Mouse (Mus musculus) forebrain, postnatal 0 days (tissue): ENCODE measurements at regions not wholly inside any gene's neighbourhood (a gene's known extent, or its start where the extent isn't known, plus 50 kb on each side); places are given as distances from the start of the nearest gene placed in this dataset.
A peak's percentile ranks its signal among the peaks of the same experiment; 100 is the strongest.

Experiments used
- ATAC-seq: fragments of 200-750 bp; cut with Nextera tagmentation; 2 replicates; pipeline ENCODE4 v1.8.0; 2017; ENCODE audit warnings: mild to moderate bottlenecking, moderate library complexity
- DNase-seq: peaks from one replicate; pipeline ENCODE4 v3.0.0-alpha.2; 2015
- H3K27ac ChIP-seq: fragments of 300-500 bp; sonication (generic); 2 replicates; pipeline ENCODE4 v1.5.1; 2014; ENCODE audit warnings: low read depth, mild to moderate bottlenecking, antibody characterized with exemption, low read length, moderate library complexity, mixed read lengths
- H3K27me3 ChIP-seq: fragments of 300-500 bp; sonication (generic); 2 replicates; pipeline ENCODE4 v1.6.1; 2014; ENCODE audit warnings: mild to moderate bottlenecking, low read length, mixed read lengths; ENCODE audit not compliant: insufficient read depth
- H3K36me3 ChIP-seq: fragments of 300-500 bp; sonication (generic); 2 replicates; pipeline ENCODE4 v1.6.1; 2014; ENCODE audit warnings: mild to moderate bottlenecking, moderate library complexity; ENCODE audit not compliant: insufficient read depth
- H3K4me1 ChIP-seq: fragments of 300-500 bp; sonication (generic); 2 replicates; pipeline ENCODE4 v1.6.1; 2014; ENCODE audit warnings: antibody characterized with exemption; ENCODE audit not compliant: insufficient read depth
- H3K4me2 ChIP-seq: fragments of 300-500 bp; sonication (generic); 2 replicates; pipeline ENCODE4 v1.6.1; 2014; ENCODE audit warnings: low read depth, mild to moderate bottlenecking, moderate library complexity
- H3K4me3 ChIP-seq: fragments of 300-500 bp; sonication (generic); 2 replicates; pipeline ENCODE4 v1.5.1; 2014; ENCODE audit warnings: low read depth, low read length, mixed read lengths
- H3K9ac ChIP-seq: fragments of 300-500 bp; sonication (generic); 2 replicates; pipeline ENCODE4 v1.6.1; 2014; ENCODE audit warnings: mild to moderate bottlenecking
- H3K9me3 ChIP-seq: fragments of 300-500 bp; sonication (generic); 2 replicates; pipeline ENCODE4 v1.6.1; 2016; ENCODE audit warnings: low read length
- CTCF ChIP-seq: sonication (generic); IDR thresholded peaks from 2 replicates; pipeline ENCODE4 v1.5.1; 2016; ENCODE audit warnings: antibody characterized with exemption, control low read depth, low read depth
- WGBS: fragments of 180-500 bp; shearing (Covaris S2); extraction: QIAGEN DNeasy Blood & Tissue Kit; methylation state at CpG from one replicate; pipeline ENCODE4 v1.1.7; 2014; 5-methylcytosine and 5-hydroxymethylcytosine counted together

DNA sequence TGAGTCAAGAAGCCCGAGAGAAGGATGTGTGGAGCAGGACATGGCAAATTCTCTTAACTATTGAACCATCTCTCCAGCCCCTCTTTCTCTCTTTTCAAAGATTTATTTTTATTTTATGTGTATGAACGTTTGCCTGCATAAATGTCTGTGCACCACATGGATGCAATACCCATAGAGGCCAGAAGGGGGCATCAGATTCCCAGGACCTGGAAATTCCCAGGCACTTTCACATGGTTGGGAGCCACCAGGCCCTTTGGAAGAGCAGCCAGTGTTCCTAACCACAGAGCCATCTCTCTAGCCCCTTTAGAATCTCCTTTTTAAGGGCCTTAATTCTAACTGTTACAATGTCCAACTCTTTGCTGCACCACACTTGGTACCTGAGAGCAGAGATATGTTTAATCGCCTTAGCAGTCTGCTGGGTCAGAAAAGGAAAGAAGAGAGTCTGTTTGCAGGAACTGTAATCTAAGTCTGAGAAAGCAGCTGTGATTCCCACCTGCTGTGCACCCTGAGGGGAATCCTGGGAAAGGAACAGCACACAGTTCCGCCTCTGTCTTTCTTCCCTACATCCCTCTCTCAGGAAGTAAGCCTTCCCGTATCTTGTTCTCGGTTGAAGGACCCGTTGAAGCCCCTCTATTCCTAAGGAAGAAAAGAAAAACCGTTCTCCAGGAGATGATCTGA, 186.8 kb downstream of the Katnal1 start:
- no peak for DNase-seq
- Histone ChIP-seq H3K4me1 (no peaks in the 10 kb centered on the region), H3K4me3 (no peak overlapping the region), H3K9me3 (no peaks in the 10 kb centered on the region), H3K9ac (no peak overlapping the region), H3K27me3 (no peaks in the 10 kb centered on the region), H3K4me2 (no peak overlapping the region), H3K36me3 (no peaks in the 10 kb centered on the region), H3K27ac (no peak overlapping the region)
- 91% methylated on average over 8 of the region's 8 CpGs for WGBS
- no peak for ATAC-seq
- TF ChIP-seq CTCF, result peak; percentile 38

DNA sequence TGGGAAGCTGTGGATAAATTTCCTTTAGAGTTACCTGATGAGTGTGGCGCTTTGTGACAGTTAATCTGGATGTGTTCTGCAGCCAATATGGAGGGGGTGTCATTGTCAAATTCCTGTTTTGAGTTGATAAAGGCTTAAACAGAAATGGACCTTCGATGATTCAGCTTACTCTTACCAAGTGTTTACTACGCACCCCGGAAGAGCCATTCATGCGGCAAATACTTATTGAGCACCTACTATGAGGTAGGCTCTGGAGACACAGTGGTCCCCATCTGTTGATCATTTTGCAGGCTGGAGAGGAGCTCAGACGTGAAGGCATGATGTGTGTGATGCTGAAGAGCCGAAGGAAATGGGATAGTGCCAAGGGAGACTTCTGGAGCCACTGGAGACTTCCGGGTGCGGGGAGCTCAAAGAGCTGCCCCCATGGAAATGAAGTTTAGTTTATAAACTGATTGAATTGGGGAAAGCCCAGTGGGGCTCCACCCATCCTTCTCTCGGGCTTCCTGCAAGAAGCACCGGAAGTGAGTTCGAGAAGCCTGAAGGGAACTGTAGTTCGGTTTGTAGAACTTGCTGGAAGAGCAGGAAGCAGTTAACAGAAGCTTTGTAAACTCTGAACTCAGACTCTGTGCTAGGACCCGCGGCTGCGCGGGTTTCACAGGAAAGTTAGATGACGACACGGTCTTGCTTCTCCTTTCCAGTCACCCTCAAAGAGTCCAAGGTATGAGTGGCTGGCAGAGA, 187.7 kb downstream of the Katnal1 start:
- no peak for DNase-seq
- no peaks in the 10 kb centered on the region for H3K4me1 ChIP-seq
- no peak overlapping the region for H3K27ac ChIP-seq
- H3K4me2 ChIP-seq, result no peak overlapping the region
- H3K9ac ChIP-seq, result no peak overlapping the region
- ATAC-seq, result no peak
- WGBS, result 81% methylated on average over 19 of the region's 19 CpGs
- H3K4me3 ChIP-seq, result no peak overlapping the region
- TF ChIP-seq CTCF, result no peak
- H3K9me3 ChIP-seq, result no peaks in the 10 kb centered on the region
- H3K36me3 ChIP-seq, result no peaks in the 10 kb centered on the region
- H3K27me3 ChIP-seq, result no peaks in the 10 kb centered on the region

DNA sequence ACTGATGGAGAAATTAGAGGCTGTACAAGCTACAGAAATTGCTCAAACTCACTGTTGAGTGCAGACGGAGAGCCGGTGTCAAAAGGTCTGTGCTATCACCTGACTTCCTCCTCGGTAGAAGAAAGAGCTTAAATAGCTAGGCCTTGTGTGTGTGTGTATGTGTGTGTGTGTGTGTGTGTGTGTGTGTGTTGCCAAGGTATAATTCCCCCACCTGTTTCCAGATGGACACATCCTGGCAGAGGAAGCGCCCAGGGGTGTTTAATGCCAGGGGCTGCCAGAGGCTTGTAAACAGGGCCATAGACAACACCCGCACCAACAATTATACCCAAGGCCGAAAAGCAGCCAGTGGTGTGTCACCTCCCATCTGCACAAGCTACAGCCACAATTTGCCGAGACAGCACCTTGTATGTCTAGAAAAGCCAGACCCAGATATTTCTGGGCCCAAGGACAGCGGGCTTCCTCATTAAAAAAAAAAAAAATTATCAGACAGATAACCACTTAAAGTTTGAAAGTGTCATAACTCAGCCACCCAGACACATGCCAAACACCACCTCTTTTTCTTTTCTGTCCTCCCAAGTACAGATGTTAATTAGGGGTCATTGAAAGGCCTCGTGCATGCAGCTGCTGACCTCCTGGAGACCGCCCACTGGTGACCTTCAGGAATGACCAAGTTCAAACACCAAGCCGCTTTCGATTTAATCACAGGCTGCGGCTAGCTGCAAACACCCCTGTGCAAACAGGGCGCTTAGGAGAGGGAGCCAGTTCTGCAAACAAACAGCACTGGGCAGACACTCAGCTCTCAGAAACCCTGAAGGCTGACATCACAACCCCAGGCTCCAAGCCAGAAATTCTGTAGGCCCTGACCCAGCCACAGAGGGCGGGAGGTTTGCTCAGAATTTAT, 188.0 kb upstream of the Ubl3 start:
- DNase-seq, result no peak
- 67% methylated on average over 15 of the region's 15 CpGs for WGBS
- TF ChIP-seq CTCF, result no peak
- Histone ChIP-seq H3K36me3 (no peaks in the 10 kb centered on the region), H3K9me3 (no peaks in the 10 kb centered on the region), H3K27me3 (no peaks in the 10 kb centered on the region), H3K9ac (no peak overlapping the region), H3K27ac (no peak overlapping the region), H3K4me1 (no peaks in the 10 kb centered on the region), H3K4me3 (no peak overlapping the region), H3K4me2 (no peak overlapping the region)
- ATAC-seq, result peak; percentile 27; the same call in 1 of the 2 replicates

DNA sequence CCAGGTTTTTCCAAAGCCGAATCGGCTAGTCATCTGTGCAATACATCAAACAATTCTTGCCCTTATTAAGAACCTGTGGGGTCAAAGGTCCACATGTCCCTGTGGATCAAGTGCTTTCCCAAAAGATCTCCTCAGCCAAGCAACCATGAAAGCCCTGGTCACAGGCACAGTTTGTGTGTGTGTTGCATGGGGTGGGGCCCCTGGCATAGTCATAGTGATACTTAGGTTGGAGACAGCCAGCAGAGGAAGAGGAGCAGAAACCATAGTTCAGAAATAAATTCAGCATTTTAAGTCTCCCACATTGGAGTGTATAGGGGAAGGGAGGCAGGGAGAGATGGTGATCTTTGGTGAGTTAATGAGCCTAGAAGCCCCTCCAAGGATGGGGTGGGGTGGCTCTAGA, 187.1 kb upstream of the Ubl3 start:
- H3K27ac ChIP-seq, result no peak overlapping the region
- DNase-seq (no peak), ATAC-seq (no peak)
- H3K9me3 ChIP-seq, result no peaks in the 10 kb centered on the region
- TF ChIP-seq CTCF, result no peak
- no peak overlapping the region for H3K9ac ChIP-seq
- no peak overlapping the region for H3K4me2 ChIP-seq
- H3K4me3 ChIP-seq, result no peak overlapping the region
- no peaks in the 10 kb centered on the region for H3K4me1 ChIP-seq
- WGBS, result 88% methylated on average over 2 of the region's 2 CpGs
- no peaks in the 10 kb centered on the region for H3K36me3 ChIP-seq
- H3K27me3 ChIP-seq, result no peaks in the 10 kb centered on the region

DNA sequence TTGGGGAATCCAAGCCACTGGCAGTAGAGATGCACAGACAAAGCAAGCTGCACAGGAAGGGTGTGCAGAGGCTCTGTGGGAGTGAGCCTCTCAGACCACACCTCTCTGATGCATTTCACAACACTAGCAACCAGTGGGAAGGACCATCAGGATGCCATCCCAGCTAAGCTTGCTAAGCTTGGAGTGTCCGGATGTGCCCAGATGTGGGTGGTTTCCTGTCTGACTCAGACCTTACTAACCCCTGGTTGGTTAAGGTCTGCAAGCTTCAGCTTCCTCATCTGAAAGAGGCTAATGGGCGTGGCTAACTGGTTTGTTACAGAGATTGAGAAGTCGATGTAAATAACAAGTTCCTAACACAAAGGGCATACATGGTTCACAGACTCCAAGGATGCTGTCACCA, 186.6 kb upstream of the Ubl3 start:
- WGBS, result 78% methylated on average over 3 of the region's 3 CpGs
- Histone ChIP-seq H3K27ac (no peak overlapping the region), H3K4me2 (no peak overlapping the region), H3K9ac (no peak overlapping the region), H3K27me3 (no peaks in the 10 kb centered on the region), H3K36me3 (no peaks in the 10 kb centered on the region), H3K4me3 (no peak overlapping the region), H3K4me1 (no peaks in the 10 kb centered on the region), H3K9me3 (no peaks in the 10 kb centered on the region)
- TF ChIP-seq CTCF, result no peak
- DNase-seq (no peak), ATAC-seq (no peak)

DNA sequence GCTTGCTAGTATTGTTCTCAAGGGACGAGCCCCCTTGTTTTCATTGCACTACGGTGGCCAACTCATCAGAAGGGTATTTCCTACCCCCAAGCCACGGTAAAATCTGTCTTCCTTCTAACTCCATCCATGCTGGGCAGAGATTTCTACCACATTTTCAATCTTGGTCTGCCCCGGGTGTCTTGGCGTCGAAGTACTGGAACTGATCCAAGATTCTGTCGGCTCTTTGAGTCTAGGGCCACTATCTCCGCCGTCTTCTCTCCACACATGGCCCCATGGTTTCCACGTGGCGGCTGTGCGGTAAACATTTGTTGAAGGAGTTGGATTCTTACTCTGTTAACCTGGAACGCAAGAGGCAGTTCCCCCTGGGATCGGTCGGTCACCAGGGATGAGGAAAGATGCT, 177.0 kb upstream of the Ubl3 start:
- no peaks in the 10 kb centered on the region for H3K9me3 ChIP-seq
- no peaks in the 10 kb centered on the region for H3K4me1 ChIP-seq
- no peak overlapping the region for H3K4me3 ChIP-seq
- ATAC-seq, result no peak
- no peak for DNase-seq
- H3K4me2 ChIP-seq, result no peak overlapping the region
- 64% methylated on average over 15 of the region's 15 CpGs for WGBS
- no peak for TF ChIP-seq CTCF
- H3K27ac ChIP-seq, result no peak overlapping the region
- H3K9ac ChIP-seq, result no peak overlapping the region
- no peaks in the 10 kb centered on the region for H3K36me3 ChIP-seq
- H3K27me3 ChIP-seq, result no peaks in the 10 kb centered on the region

DNA sequence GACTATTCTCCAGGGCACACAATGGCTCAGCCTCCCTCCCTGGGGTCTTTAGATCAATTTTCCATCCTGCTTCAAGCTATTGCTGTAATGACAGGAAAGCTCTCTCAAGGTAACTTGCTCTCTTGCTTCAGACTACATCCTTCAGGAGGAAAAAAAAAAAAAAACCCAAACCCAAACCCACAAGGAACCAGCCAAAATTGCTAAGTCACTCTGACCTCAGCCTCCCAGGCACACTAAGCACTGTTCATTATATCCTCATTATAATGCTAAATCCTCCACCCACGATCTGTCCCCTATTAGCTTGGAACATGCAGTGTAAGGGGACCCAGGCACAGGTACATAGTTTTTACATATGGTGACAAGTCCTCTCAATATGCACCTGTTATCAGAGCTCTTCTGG, 175.9 kb upstream of the Ubl3 start:
- Histone ChIP-seq H3K4me3 (no peak overlapping the region), H3K4me2 (no peak overlapping the region), H3K27me3 (no peaks in the 10 kb centered on the region), H3K27ac (no peak overlapping the region), H3K4me1 (no peaks in the 10 kb centered on the region), H3K36me3 (no peaks in the 10 kb centered on the region), H3K9ac (no peak overlapping the region), H3K9me3 (no peaks in the 10 kb centered on the region)
- no peak for ATAC-seq
- DNase-seq, result no peak
- TF ChIP-seq CTCF, result no peak
- 58% methylated on average over 1 of the region's 1 CpGs for WGBS
